Mouse (Mus musculus): ENCODE results near the gene Enpep. TPM values are rescaled to one million over a fixed set of nuclear protein-coding genes. Genes with fewer than 3 reads are reported as not detected.

Gene Enpep
- polyA plus RNA-seq (2012; rRNA removed): 41.7 and 52.4 TPM in 2 replicates

DNA sequence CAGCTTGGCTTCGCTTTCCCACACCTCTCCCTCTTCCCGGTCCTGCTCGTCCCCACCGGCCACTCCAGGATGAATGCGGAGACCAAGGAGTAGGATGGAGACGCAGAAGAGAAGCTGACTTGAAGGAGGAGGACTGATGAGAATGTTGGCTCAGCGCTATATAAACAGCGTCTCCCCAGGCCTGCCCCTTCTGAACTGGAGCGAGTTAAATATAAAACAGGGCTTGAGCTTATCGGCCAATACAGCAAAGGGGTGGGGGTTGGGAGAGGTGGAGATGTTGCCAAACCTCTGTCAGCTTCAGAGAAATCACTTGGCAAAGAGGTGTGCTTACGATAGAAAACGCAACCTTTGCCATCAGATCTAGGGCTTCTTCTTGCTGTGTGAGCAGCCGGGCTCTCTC is at the start of gene Enpep:
Gene Enpep (minus strand): TSS at position 135 of the 400 bp plus-strand sequence.
- peak within 1 kb of the TSS; percentile 74 for H3K27ac ChIP-seq (ENCODE audit: insufficient read depth, low read depth, low read length)
- peak; percentile 96 for DNase-seq
- H3K4me1 ChIP-seq (ENCODE audit: control insufficient read depth, insufficient read depth, low read length): peaks cover 16% of the 10 kb centered on the region; the same call in 1 of the 2 replicates
- TF ChIP-seq POLR2A (IDR thresholded peaks at IDR 0.05; ENCODE audit: low read depth, low read length) (peak; percentile 45), CTCF (conservative IDR thresholded peaks at IDR 0.05; ENCODE audit: insufficient read depth, insufficient read length, low read depth, low read length) (no peak)
- no peaks in the 10 kb centered on the region for H3K36me3 ChIP-seq (ENCODE audit: control insufficient read depth, insufficient read depth, low read length)
- 4% methylated on average over 13 of the region's 13 CpGs for WGBS
- peak within 1 kb of the TSS; percentile 67 for H3K4me3 ChIP-seq (ENCODE audit: insufficient read depth, low read depth, low read length)
- no peaks in the 10 kb centered on the region for H3K27me3 ChIP-seq (replicated peaks; ENCODE audit: control insufficient read depth, insufficient read depth, low read length)

DNA sequence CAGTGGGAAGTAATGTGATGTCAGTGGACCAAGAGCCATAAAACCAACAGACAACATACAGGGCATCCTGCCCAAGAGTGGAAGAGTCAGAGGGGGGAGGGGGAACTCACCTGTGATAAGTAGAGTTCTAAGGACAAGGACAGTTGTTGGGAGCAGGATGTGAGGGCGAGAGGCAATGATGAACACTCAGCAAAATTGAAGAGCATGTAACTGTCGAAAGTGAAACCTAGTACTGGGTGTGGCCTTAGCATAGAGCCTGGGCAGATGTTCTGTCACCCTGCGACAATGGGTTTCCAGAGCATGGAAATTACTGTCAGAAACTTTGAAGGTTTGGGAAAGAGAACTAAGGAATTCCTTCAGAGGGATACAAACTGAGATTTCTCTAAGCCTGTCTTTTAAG is 46.6 kb upstream of the Enpep start:
- WGBS: 59% methylated on average over 3 of the region's 3 CpGs
- H3K27ac ChIP-seq (ENCODE audit: insufficient read depth, low read depth, low read length): no peak overlapping the region
- no peak overlapping the region for H3K4me3 ChIP-seq (ENCODE audit: insufficient read depth, low read depth, low read length)
- no peaks in the 10 kb centered on the region; the same call in 1 of the 2 replicates for H3K27me3 ChIP-seq (replicated peaks; ENCODE audit: control insufficient read depth, insufficient read depth, low read length)
- TF ChIP-seq POLR2A (IDR thresholded peaks at IDR 0.05; ENCODE audit: low read depth, low read length) (no peak), CTCF (conservative IDR thresholded peaks at IDR 0.05; ENCODE audit: insufficient read depth, insufficient read length, low read depth, low read length) (no peak)
- DNase-seq: no peak
- peaks cover 8% of the 10 kb centered on the region for H3K4me1 ChIP-seq (ENCODE audit: control insufficient read depth, insufficient read depth, low read length)
- H3K36me3 ChIP-seq (ENCODE audit: control insufficient read depth, insufficient read depth, low read length): no peaks in the 10 kb centered on the region

DNA sequence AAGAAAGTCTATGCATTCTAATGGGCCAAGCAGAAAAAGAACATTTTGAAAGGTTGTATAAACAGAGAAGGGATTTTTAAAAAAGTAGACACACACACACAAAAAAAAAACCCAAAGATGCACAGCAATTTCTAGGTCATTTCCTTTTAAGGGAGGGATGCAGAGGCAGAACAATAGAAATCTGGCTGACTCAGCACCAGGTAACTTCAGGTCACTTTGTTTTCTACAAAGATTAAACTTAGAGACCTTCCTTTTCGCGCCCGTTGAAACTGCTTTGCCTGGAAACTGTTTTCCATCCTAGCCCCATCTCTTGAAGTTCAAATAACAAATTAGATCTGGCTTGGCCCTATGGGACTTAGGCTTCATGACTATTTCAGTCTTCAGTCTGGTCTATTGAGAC is 42.6 kb upstream of the Enpep start:
- DNase-seq: no peak
- Histone ChIP-seq H3K27me3 (replicated peaks; ENCODE audit: control insufficient read depth, insufficient read depth, low read length) (no peaks in the 10 kb centered on the region), H3K27ac (ENCODE audit: insufficient read depth, low read depth, low read length) (no peak overlapping the region), H3K36me3 (ENCODE audit: control insufficient read depth, insufficient read depth, low read length) (no peaks in the 10 kb centered on the region), H3K4me3 (ENCODE audit: insufficient read depth, low read depth, low read length) (no peak overlapping the region), H3K4me1 (ENCODE audit: control insufficient read depth, insufficient read depth, low read length) (no peaks in the 10 kb centered on the region)
- TF ChIP-seq CTCF (conservative IDR thresholded peaks at IDR 0.05; ENCODE audit: insufficient read depth, insufficient read length, low read depth, low read length): no peak
- no peak for TF ChIP-seq POLR2A (IDR thresholded peaks at IDR 0.05; ENCODE audit: low read depth, low read length)
- WGBS: 76% methylated on average over 3 of the region's 3 CpGs

DNA sequence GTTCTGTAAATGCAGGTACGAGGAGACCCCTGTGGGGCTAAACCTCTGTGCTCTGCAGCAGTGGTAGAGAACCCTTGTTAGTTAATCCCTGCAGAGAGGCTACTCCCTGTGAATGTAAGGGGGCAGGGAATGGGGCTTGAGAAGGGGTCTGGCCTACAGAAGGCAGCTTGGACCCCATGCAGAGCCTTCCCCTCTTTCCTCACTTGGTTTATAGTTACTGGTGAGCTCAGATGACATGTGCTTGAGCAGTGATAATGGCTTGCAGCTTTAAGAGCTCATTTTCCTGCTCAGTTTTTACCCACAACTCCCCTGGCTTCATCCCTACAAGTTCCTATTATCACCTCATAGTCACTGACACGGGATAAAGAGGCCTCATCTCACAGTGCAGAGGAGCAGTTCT is 40.6 kb upstream of the Enpep start:
- no peak overlapping the region for H3K4me3 ChIP-seq (ENCODE audit: insufficient read depth, low read depth, low read length)
- H3K36me3 ChIP-seq (ENCODE audit: control insufficient read depth, insufficient read depth, low read length): no peaks in the 10 kb centered on the region
- H3K27ac ChIP-seq (ENCODE audit: insufficient read depth, low read depth, low read length): no peak overlapping the region
- H3K27me3 ChIP-seq (replicated peaks; ENCODE audit: control insufficient read depth, insufficient read depth, low read length): no peaks in the 10 kb centered on the region
- TF ChIP-seq CTCF (conservative IDR thresholded peaks at IDR 0.05; ENCODE audit: insufficient read depth, insufficient read length, low read depth, low read length) (no peak), POLR2A (IDR thresholded peaks at IDR 0.05; ENCODE audit: low read depth, low read length) (no peak)
- DNase-seq: no peak
- no peaks in the 10 kb centered on the region for H3K4me1 ChIP-seq (ENCODE audit: control insufficient read depth, insufficient read depth, low read length)
- WGBS: 85% methylated on average over 2 of the region's 2 CpGs

DNA sequence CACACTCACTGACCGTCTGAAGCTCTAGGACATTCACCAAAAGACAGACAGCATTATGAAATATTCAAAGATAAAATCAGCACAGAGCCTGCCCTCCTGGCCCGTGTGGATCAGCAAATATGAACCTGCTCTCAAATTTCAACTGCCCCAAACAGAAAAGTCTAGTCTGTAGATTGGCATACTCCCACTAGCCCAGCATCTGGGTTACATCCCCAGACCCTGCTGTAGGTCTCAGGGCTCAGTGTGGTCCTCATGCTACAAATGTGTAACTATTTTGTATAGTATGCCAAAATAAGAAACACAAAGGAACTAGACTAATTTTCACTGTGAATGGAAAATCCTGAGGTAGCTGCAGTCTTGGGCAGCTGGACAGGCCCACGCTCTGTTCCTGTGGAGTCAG is 37.0 kb upstream of the Enpep start:
- Histone ChIP-seq H3K27me3 (replicated peaks; ENCODE audit: control insufficient read depth, insufficient read depth, low read length) (no peaks in the 10 kb centered on the region), H3K36me3 (ENCODE audit: control insufficient read depth, insufficient read depth, low read length) (no peaks in the 10 kb centered on the region), H3K4me1 (ENCODE audit: control insufficient read depth, insufficient read depth, low read length) (no peaks in the 10 kb centered on the region), H3K4me3 (ENCODE audit: insufficient read depth, low read depth, low read length) (no peak overlapping the region), H3K27ac (ENCODE audit: insufficient read depth, low read depth, low read length) (no peak overlapping the region)
- 72% methylated on average over 3 of the region's 3 CpGs for WGBS
- no peak for TF ChIP-seq CTCF (conservative IDR thresholded peaks at IDR 0.05; ENCODE audit: insufficient read depth, insufficient read length, low read depth, low read length)
- no peak for TF ChIP-seq POLR2A (IDR thresholded peaks at IDR 0.05; ENCODE audit: low read depth, low read length)
- DNase-seq: no peak

DNA sequence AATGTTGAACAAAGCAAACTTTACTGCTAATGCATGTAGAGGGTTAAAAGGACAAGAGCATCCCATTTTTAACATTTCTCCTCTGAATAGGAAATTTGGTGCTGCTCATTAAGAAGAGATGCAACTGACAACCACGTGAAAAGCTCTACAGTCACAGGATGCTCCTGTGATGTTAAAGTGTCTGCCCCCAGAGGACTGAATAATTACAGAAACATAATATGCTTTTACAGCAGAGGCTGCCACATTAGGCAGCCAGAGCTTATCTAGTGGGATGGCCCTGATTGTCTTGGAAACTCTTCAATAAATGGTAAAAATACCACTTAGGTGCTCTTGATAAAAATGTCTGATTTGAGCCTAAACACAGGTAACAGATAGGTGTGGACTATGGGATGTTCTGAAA is 33.4 kb upstream of the Enpep start:
- H3K27ac ChIP-seq (ENCODE audit: insufficient read depth, low read depth, low read length): no peak overlapping the region
- DNase-seq: no peak
- H3K36me3 ChIP-seq (ENCODE audit: control insufficient read depth, insufficient read depth, low read length): no peaks in the 10 kb centered on the region
- H3K27me3 ChIP-seq (replicated peaks; ENCODE audit: control insufficient read depth, insufficient read depth, low read length): no peaks in the 10 kb centered on the region
- TF ChIP-seq CTCF (conservative IDR thresholded peaks at IDR 0.05; ENCODE audit: insufficient read depth, insufficient read length, low read depth, low read length) (no peak), POLR2A (IDR thresholded peaks at IDR 0.05; ENCODE audit: low read depth, low read length) (no peak)
- H3K4me1 ChIP-seq (ENCODE audit: control insufficient read depth, insufficient read depth, low read length): no peaks in the 10 kb centered on the region
- WGBS: 58% methylated on average over 1 of the region's 1 CpGs
- H3K4me3 ChIP-seq (ENCODE audit: insufficient read depth, low read depth, low read length): no peak overlapping the region

DNA sequence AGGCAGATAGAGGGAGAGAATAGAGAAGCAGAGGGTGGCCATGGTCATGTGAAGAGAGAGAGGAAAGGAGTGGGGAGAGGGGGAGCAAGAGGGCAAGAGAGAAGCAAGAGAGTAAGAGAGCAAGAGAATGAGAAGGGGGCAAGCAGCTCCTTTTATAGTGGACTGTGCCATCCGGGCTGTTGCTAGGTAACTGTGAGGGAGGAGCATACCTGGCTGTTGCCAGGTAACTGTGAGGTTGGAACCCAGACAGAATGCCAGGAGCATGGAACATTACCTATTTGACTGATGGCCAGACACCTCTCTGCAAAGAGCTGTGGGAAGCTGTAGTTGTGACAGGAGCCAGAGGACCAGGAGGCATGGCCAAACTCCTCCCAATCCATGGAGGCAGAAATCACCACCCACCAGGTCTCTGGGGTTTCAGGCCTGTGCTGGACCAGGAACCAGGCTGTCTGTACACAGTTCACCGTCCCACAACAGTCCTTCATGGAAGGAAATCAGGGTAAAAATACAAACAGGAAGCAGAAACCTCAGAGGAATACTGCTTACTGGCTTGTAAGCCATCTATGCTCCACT is 32.4 kb upstream of the Enpep start:
- Histone ChIP-seq H3K27ac (ENCODE audit: insufficient read depth, low read depth, low read length) (no peak overlapping the region), H3K27me3 (replicated peaks; ENCODE audit: control insufficient read depth, insufficient read depth, low read length) (no peaks in the 10 kb centered on the region), H3K4me3 (ENCODE audit: insufficient read depth, low read depth, low read length) (no peak overlapping the region), H3K36me3 (ENCODE audit: control insufficient read depth, insufficient read depth, low read length) (no peaks in the 10 kb centered on the region), H3K4me1 (ENCODE audit: control insufficient read depth, insufficient read depth, low read length) (no peaks in the 10 kb centered on the region)
- no peak for TF ChIP-seq CTCF (conservative IDR thresholded peaks at IDR 0.05; ENCODE audit: insufficient read depth, insufficient read length, low read depth, low read length)
- TF ChIP-seq POLR2A (IDR thresholded peaks at IDR 0.05; ENCODE audit: low read depth, low read length): no peak
- DNase-seq: peak; percentile 15
- 87% methylated on average over 2 of the region's 2 CpGs for WGBS

All from kidney, adult 2 months (tissue).